Mouse (Mus musculus) liver, postnatal 0 days (tissue): ENCODE results near the gene Ppara. TPM values are rescaled to one million over a fixed set of nuclear protein-coding genes. Genes with fewer than 3 reads are reported as not detected.
A peak's percentile ranks its signal among the peaks of the same experiment; 100 is the strongest.

ENCODE experiments used
- ATAC-seq: fragments of 200-750 bp; cut with Nextera tagmentation; 2 replicates; pipeline ENCODE4 v1.8.0; 2017; ENCODE audit warnings: mild to moderate bottlenecking, moderate library complexity
- DNase-seq: peaks from one replicate; pipeline ENCODE4 v3.0.0-alpha.2; 2016
- H3K27ac ChIP-seq: fragments of 300-500 bp; sonication (generic); 2 replicates; pipeline ENCODE4 v1.5.1; 2014; ENCODE audit warnings: antibody characterized with exemption, moderate library complexity, mild to moderate bottlenecking, low read depth
- H3K27me3 ChIP-seq: fragments of 300-500 bp; sonication (generic); 2 replicates; pipeline ENCODE4 v1.6.1; 2014; ENCODE audit warnings: low read length, control low read depth, mixed read lengths; ENCODE audit not compliant: insufficient read depth
- H3K36me3 ChIP-seq: fragments of 300-500 bp; sonication (generic); replicated peaks from 2 replicates; pipeline ENCODE4 v1.6.1; 2014; ENCODE audit warnings: mild to moderate bottlenecking, control low read depth, low read length, moderate library complexity, mixed read lengths; ENCODE audit not compliant: insufficient read depth
- H3K4me1 ChIP-seq: fragments of 300-500 bp; sonication (generic); 2 replicates; pipeline ENCODE4 v1.6.1; 2014; ENCODE audit warnings: antibody characterized with exemption, mild to moderate bottlenecking, control low read depth; ENCODE audit not compliant: insufficient read depth
- H3K4me2 ChIP-seq: fragments of 300-500 bp; sonication (generic); 2 replicates; pipeline ENCODE4 v1.6.1; 2014; ENCODE audit warnings: low read depth, mild to moderate bottlenecking, low read length, moderate library complexity, mixed read lengths
- H3K4me3 ChIP-seq: fragments of 300-500 bp; sonication (generic); 2 replicates; pipeline ENCODE4 v1.5.1; 2014; ENCODE audit warnings: low read depth, low read length
- H3K9ac ChIP-seq: fragments of 300-500 bp; sonication (generic); replicated peaks from 2 replicates; pipeline ENCODE4 v1.6.1; 2014; ENCODE audit warnings: mild to moderate bottlenecking, moderate library complexity
- H3K9me3 ChIP-seq: fragments of 300-500 bp; sonication (generic); 2 replicates; pipeline ENCODE4 v1.6.1; 2016; ENCODE audit warnings: mild to moderate bottlenecking, control low read depth, low read length, mixed read lengths
- CTCF ChIP-seq: sonication (generic); IDR thresholded peaks from 2 replicates; pipeline ENCODE4 v1.5.1; 2016; ENCODE audit warnings: antibody characterized with exemption, low read depth
- EP300 ChIP-seq: IDR thresholded peaks from 2 replicates; pipeline ENCODE4 v1.6.1; 2016; ENCODE audit warnings: antibody characterized with exemption, low read depth, mild to moderate bottlenecking
- WGBS: fragments of 180-500 bp; shearing (Covaris S2); extraction: QIAGEN DNeasy Blood & Tissue Kit; methylation state at CpG from one replicate; pipeline ENCODE4 v1.1.7; 2014; ENCODE audit not compliant: insufficient replicate concordance; 5-methylcytosine and 5-hydroxymethylcytosine counted together
- polyA plus RNA-seq: library from polyadenylated mRNA; unstranded; fragments of >200 nt; fragmentation: Nextera tagmentation; extraction: Ambion mirVana; gene quantifications from 2 replicates; pipeline ENCODE4 v1.2.1, GENCODE M21; 2015

The Ppara gene
- polyA plus RNA-seq, 1 experiment from 2014 or later: 185 TPM

GRCm38 (mm10) chr15:85788051-85788450 is 53.3 kb downstream of the Ppara start:
- H3K4me1 ChIP-seq: peaks cover 3% of the 10 kb centered on the region
- no peak overlapping the region for H3K4me3 ChIP-seq
- peak overlapping the region; percentile 73 for H3K27ac ChIP-seq
- 70% methylated on average over 4 of the region's 4 CpGs for WGBS
- ATAC-seq (no peak), DNase-seq (no peak)
- H3K27me3 ChIP-seq: no peaks in the 10 kb centered on the region
- TF ChIP-seq EP300: no peak
- TF ChIP-seq CTCF: no peak
- 0 out of 2 replicates have a peak, but pooled peaks cover 5% of the 10 kb centered on the region for H3K36me3 ChIP-seq
- H3K9ac ChIP-seq: no peak overlapping the region
- H3K4me2 ChIP-seq: no peak overlapping the region
- no peaks in the 10 kb centered on the region for H3K9me3 ChIP-seq

GRCm38 (mm10) chr15:85788633-85789032 is 53.9 kb downstream of the Ppara start:
- no peak overlapping the region for H3K27ac ChIP-seq
- TF ChIP-seq CTCF: no peak
- no peak for TF ChIP-seq EP300
- H3K4me1 ChIP-seq: peaks cover 3% of the 10 kb centered on the region
- 72% methylated on average over 16 of the region's 16 CpGs for WGBS
- H3K4me3 ChIP-seq: no peak overlapping the region
- H3K27me3 ChIP-seq: no peaks in the 10 kb centered on the region
- no peak for ATAC-seq
- no peaks in the 10 kb centered on the region for H3K9me3 ChIP-seq
- DNase-seq: no peak
- no peak overlapping the region for H3K9ac ChIP-seq
- H3K36me3 ChIP-seq: 0 out of 2 replicates have a peak, but pooled peaks cover 5% of the 10 kb centered on the region
- H3K4me2 ChIP-seq: no peak overlapping the region

GRCm38 (mm10) chr15:85791449-85791848 is 56.7 kb downstream of the Ppara start:
- ATAC-seq (no peak), DNase-seq (no peak)
- Histone ChIP-seq H3K4me3 (no peak overlapping the region), H3K27ac (no peak overlapping the region), H3K9me3 (no peaks in the 10 kb centered on the region), H3K4me1 (peaks cover 3% of the 10 kb centered on the region; the same call in 1 of the 2 replicates), H3K27me3 (no peaks in the 10 kb centered on the region), H3K4me2 (no peak overlapping the region), H3K36me3 (0 out of 2 replicates have a peak, but pooled peaks cover 8% of the 10 kb centered on the region), H3K9ac (no peak overlapping the region)
- 69% methylated on average over 4 of the region's 4 CpGs for WGBS
- TF ChIP-seq EP300: no peak
- no peak for TF ChIP-seq CTCF

GRCm38 (mm10) chr15:85792819-85793218 is 58.0 kb downstream of the Ppara start:
- Histone ChIP-seq H3K9ac (no peak overlapping the region), H3K27me3 (no peaks in the 10 kb centered on the region), H3K9me3 (no peaks in the 10 kb centered on the region), H3K4me2 (no peak overlapping the region), H3K36me3 (0 out of 2 replicates have a peak, but pooled peaks cover 8% of the 10 kb centered on the region), H3K27ac (no peak overlapping the region), H3K4me1 (no peaks in the 10 kb centered on the region), H3K4me3 (no peak overlapping the region)
- WGBS: 25% methylated on average over 1 of the region's 1 CpGs
- DNase-seq (no peak), ATAC-seq (no peak)
- no peak for TF ChIP-seq CTCF
- no peak for TF ChIP-seq EP300

DNA sequence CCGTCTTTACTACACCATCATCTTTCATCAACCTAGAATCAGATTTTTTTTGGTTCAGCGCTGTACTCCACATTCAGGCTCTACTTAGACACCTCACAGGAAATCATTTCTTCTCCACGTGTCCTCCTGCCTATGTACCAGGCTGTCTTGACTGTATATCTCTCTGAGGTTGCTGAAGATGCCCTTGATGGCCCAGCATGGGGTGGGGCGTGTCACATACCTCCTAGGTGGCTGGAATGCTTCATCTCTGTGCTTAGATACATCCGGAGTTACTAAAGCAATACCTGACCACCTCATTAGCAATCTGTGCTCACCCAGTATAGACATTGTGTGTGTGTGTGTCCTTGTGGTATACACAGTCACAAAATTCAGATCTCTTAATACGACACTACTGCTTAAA is 60.7 kb downstream of the Ppara start:
- no peak overlapping the region for H3K9ac ChIP-seq
- H3K4me3 ChIP-seq: no peak overlapping the region
- no peaks in the 10 kb centered on the region for H3K9me3 ChIP-seq
- no peak for TF ChIP-seq CTCF
- no peak for TF ChIP-seq EP300
- H3K36me3 ChIP-seq: 0 out of 2 replicates have a peak, but pooled peaks cover 14% of the 10 kb centered on the region
- 74% methylated on average over 6 of the region's 6 CpGs for WGBS
- H3K4me2 ChIP-seq: no peak overlapping the region
- DNase-seq (no peak), ATAC-seq (no peak)
- H3K4me1 ChIP-seq: no peaks in the 10 kb centered on the region
- no peaks in the 10 kb centered on the region for H3K27me3 ChIP-seq
- no peak overlapping the region for H3K27ac ChIP-seq

- Histone ChIP-seq H3K27me3 (no peaks in the 10 kb centered on the region), H3K4me2 (no peak overlapping the region), H3K9me3 (no peaks in the 10 kb centered on the region), H3K36me3 (peaks cover 19% of the 10 kb centered on the region; the same call in 1 of the 2 replicates), H3K4me1 (no peaks in the 10 kb centered on the region), H3K27ac (no peak overlapping the region), H3K4me3 (no peak overlapping the region), H3K9ac (no peak overlapping the region)
- DNase-seq (no peak), ATAC-seq (no peak)
- no peak for TF ChIP-seq EP300
- TF ChIP-seq CTCF: no peak
- WGBS: 87% methylated on average over 8 of the region's 8 CpGs
Observed at GRCm38 (mm10) chr15:85798676-85799075, 63.9 kb downstream of the Ppara start.

DNA sequence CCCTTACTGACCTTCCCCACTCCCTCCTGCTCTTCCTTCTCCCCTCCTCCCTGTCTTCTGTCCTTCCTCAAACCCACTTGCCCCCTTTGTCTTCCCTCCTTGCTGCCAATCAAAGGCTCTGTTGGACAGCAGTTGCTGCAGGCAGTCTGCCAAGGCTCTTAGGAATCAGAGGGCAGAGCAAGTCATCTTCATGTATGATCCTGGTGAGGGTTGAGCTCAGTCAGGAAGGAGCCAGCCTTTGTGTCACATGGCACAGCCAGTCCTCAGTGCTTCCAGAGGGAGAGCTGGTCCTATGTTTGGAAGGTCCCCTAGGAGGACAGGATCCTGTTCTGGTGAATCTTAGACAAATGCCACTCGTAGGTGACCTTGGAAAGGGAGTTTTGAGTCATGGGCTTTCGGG is 68.1 kb downstream of the Ppara start:
- H3K27ac ChIP-seq: no peak overlapping the region
- H3K36me3 ChIP-seq: peaks cover 16% of the 10 kb centered on the region; the same call in 1 of the 2 replicates
- TF ChIP-seq EP300: no peak
- no peak for TF ChIP-seq CTCF
- H3K4me1 ChIP-seq: no peaks in the 10 kb centered on the region
- no peak overlapping the region for H3K4me2 ChIP-seq
- no peaks in the 10 kb centered on the region for H3K27me3 ChIP-seq
- H3K9me3 ChIP-seq: no peaks in the 10 kb centered on the region
- H3K4me3 ChIP-seq: no peak overlapping the region
- no peak overlapping the region for H3K9ac ChIP-seq
- no peak for ATAC-seq
- no peak for DNase-seq
- WGBS: 68% methylated on average over 2 of the region's 2 CpGs
